Mouse (Mus musculus) lung, postnatal 36 days (tissue): ENCODE measurements around the gene Hist1h4f.
"Not testable (repeated sequence)": the region's sequence is repeated elsewhere in the genome, so short reads cannot be mapped to it uniquely, and the experiment has no call there.

Experiments used
- DNase-seq: peaks from one replicate; pipeline ENCODE4 v3.0.0; 2022; ENCODE audit warnings: mixed read lengths

Gene Hist1h4f

DNA sequence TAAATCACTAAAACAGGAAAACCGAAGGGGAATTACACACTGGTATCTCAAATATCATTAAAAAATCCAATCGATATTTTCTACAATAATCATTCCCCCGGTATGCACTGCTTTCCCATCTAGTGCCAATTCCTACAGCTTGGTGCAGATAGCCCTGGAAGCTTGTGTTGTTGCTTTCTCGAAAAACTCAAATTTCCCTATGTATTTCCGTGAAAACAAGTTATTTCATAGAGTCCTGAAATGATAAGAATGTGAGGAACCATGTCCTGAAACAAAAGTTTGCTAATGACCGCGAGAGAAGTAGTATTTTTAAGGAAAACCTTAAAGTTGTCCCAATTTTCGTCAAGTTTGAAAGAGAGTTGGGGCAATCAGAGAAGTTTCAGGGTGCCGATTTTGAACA is 2.9 kb upstream of the Hist1h4f start:
- DNase-seq: no peak

DNA sequence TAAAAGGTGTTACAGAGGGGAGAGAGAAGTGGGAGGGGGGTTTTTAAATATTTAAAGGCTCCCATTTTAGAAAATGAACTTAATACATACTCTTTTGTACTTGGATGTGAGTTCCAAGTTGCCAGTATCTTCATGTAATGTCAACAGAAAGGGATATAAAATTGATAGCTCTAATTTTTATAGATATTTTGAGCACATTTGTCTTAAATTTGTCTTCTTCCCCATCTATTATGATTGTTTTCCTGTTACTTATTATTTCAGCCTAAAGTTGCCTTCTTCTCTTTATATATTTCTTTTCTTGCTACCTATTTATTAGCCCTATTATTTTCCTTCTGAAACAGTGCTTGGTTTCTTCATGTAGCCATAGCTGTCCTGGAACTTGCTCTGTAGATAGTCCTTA is 1.5 kb upstream of the Hist1h4f start, which contains the start of gene Hist1h1d:
Gene Hist1h1d, plus strand, starts transcription at position 301 of the 400 bp plus-strand sequence.
- DNase-seq: no peak

DNA sequence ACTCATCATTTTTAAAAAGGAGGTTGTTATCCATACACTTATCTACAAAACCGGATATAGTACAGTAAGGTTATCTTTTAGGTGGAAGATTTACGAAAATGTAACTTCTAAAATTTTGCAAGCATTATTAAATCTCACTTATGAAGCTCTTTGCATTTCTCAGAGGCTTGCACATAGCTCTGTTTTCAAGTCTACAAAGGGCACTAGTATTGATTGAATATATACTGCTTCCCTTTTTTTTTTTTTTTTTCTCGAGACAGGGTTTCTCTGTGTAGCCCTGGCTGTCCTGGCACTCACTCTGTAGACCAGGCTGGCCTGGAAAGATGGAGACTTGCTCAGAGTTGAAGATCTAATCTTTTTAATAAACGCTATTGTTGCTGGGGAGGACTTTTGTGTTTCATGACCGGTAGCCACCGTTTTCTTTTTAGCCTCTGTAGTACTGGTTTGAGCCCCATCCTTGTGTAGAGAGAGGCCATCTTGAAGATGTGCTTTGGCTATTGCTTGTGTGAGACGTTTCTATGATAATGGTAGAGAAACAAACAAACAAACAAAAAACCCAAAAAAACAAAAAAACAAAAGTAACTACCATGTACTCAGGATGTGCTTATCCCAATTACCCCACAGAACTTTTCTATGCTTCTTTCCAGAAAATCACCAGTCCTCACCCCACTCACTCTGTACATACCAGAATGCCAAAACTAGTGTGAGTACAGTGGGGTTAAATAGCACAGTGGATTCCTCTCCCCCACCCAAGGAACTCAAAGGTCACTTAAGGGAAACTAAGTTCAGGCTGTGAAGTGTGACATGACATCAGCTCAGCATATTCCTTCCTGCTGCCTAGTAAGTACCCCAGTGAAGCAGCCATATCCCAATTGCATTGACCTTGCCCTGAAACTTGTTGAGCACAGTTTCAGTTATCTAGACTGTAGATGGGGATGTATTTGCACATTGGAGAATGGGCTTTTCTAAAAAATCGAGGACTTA is 775 bp upstream of the Hist1h4f start:
- no peak for DNase-seq

DNA sequence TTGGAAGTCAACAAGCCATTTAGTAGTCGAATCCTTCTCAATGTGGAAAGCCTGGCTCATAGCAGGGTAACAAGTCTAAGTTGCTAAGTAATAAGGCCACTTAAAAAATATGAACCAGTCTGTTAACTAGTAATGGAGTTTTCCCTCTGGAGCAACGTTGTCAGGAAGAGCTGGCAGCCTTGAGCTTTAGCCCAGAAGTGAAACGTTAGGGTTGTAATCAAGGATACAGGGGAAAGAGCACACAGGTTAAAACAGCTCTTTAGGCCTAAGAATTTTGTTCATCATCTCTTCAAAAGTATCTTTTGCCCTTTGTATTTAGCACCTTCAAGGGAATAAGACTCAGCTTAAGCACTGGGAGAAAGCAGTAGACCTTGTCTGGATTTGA is 695 bp downstream of the Hist1h4f start:
- DNase-seq: no peak

DNA sequence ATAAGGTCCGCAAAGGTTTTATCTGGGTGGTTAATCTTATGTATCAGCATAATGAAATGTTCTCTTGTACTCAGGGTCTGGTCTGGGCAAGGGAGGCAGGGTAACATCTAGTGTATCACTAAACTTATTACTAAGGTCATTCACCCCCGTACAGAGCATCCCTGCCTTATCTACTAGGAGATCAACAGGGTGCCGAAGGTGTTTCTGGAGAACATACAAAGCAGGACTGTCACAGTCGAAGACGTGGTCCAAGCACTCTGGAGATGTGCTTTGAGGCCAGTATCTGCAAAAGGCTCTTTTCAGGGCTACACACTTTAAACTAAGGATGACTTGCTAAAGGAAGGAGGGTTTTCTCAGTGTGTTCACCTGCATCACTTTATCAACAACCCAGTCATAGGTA is 4.8 kb downstream of the Hist1h4f start:
- DNase-seq: no peak

DNA sequence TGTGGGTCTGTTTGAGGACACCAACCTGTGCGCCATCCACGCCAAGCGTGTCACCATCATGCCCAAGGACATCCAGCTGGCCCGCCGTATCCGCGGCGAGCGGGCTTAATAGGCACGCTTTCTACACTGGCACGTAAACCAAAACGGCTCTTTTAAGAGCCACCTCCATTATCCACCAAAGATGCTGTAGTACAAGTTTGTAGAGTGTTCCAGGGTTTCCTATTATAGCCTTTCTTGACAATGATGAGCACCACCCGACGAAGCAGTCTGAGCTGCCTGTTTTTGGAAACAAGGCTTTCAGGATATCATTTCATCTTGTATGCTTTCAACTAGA is 6.7 kb downstream of the Hist1h4f start:
- DNase-seq: not testable (repeated sequence)

DNA sequence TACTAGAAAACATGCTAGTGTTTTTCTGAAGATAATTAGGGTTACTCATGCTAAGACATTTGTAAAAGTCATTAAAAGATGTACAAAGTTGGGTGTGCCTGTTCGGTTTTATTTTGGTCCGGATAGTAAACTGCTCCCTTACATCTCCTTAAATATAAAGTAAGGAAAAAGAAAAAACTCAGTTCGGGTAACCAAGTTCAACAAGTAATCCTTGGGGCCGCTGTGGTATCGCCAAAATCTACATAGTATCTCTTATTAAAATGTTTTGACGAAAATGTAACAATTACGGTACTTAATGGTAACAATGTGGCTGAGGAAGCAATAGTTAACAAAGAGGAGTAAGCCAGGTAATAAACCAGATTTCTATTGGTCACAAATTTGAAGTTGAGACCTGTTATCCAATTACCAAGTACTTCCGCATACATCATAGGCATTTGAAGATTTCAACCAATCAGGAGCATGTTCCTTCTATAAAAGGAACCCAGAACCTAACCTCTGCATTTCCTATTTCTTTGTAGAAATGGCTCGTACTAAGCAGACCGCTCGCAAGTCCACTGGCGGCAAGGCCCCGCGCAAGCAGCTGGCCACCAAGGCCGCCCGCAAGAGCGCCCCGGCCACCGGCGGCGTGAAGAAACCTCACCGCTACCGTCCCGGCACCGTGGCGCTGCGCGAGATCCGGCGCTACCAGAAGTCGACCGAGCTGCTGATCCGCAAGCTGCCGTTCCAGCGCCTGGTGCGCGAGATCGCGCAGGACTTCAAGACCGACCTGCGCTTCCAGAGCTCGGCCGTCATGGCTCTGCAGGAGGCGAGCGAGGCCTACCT is 7.3 kb downstream of the Hist1h4f start, which contains the start of gene Hist1h3f:
Gene Hist1h3f, plus strand, starts transcription at position 88 of the 822 bp plus-strand sequence.
- DNase-seq: peak; percentile 91

DNA sequence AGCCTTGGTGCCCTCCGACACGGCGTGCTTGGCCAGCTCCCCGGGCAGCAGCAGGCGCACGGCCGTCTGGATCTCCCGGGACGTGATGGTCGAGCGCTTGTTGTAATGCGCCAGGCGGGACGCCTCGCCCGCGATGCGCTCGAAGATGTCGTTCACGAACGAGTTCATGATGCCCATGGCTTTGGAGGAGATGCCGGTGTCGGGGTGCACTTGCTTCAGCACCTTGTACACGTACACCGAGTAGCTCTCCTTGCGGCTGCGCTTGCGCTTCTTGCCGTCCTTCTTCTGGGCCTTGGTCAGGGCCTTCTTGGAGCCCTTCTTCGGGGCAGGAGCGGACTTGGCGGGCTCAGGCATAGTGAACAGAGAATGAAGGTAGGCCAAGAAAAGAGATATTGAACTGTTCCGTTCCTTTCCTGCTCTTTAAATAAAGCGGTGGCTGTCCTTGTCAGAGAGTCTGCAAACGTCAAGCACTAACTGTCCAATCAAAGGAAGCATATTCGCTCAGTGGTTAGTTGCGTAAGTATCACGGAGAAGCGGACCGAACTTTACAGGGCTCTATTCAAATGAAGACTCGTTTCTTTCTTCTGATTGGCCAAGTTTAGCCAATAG is 8.3 kb downstream of the Hist1h4f start, which contains the start of gene Hist1h2bh:
Gene Hist1h2bh, minus strand, starts transcription at position 394 of the 609 bp plus-strand sequence.
- peak; percentile 93 for DNase-seq

DNA sequence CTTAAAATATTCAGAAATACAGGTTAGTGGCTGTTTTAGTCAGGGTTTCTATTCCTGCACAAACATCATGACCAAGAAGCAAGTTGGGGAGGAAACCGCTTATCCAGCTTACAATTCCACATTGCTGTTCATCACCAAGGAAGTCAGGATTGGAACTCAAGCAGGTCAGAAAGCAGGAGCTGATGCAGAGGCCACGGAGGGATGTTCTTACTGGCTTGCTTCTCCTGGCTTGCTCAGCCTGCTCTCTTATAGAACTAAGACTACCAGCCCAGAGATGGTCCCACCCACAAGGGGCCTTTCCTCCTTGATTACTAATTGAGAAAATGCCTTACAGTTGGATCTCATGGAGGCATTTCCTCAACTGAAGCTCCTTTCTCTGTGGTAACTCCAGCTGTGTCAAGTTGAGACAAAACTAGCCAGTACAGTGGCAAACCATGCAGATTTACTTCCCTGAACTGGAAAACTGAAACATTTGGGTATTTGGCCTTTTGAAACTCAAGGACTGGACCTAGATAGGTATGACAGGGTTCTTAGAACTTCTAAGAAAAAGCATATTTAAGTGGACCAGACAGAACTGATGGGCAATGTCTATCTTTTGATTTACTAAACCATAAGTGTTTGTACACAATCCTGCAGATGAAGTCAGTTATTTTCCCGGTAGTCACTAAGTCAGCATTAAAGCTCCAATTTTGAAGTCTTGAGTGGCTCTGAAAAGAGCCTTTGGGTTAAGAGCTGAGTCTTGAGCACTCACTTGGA is 9.0 kb downstream of the Hist1h4f start:
- not testable (repeated sequence) for DNase-seq

DNA sequence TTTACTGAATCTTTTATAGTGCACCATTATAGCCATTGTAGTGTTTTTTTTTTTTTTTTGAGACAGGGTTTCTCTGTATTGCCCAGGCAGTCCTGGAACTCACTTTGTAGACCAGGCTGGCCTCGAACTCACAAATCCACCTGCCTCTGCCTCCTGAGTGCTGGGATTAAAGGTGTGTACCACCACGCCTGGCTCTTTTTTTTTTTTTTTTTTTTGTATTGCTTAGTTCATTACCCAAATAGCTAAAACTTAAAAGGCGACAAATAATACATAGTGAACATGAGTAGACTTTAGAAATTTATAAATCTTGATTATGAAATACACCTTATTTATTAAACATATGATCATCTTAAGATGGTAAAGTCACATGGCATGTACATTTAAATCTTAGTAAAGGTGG is 10.0 kb downstream of the Hist1h4f start:
- no peak for DNase-seq

DNA sequence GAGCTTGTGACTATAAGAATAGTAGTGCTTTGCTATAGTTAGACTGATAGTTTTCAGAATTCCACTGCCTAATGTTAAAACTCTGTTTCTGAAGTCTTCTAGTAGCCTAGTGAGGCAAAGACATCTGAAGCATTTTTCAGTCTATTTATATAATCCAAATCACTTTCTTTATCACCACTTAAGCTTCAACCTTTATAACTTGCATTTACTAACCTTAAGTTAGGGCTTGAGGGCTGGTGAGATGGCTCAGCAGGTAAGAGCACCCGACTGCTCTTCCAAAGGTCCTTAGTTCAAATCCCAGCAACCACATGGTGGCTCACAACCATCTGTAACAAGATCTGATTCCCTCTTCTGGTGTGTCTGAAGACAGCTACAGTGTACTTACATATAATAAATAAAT is 11.6 kb downstream of the Hist1h4f start:
- DNase-seq: not testable (repeated sequence)

DNA sequence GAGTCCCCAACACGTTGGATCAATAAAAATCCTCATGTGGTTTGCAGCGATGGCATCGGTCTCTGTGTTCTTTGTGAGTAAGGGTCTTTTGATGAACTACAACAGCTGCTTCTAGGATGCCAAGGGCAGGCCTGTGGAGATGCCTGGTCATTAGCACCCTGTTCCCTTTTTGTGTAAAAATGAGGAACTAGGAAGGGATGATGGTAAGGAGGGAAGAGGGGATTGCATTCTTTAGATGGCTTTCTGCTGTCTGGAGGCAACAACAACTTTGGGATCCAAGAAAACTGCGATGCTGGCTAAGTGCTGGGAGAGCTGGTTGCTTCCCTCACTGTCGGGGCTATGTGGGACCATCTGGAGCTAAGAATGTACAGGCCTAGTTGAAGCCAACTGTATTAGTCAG is 13.2 kb downstream of the Hist1h4f start:
- DNase-seq: no peak

DNA sequence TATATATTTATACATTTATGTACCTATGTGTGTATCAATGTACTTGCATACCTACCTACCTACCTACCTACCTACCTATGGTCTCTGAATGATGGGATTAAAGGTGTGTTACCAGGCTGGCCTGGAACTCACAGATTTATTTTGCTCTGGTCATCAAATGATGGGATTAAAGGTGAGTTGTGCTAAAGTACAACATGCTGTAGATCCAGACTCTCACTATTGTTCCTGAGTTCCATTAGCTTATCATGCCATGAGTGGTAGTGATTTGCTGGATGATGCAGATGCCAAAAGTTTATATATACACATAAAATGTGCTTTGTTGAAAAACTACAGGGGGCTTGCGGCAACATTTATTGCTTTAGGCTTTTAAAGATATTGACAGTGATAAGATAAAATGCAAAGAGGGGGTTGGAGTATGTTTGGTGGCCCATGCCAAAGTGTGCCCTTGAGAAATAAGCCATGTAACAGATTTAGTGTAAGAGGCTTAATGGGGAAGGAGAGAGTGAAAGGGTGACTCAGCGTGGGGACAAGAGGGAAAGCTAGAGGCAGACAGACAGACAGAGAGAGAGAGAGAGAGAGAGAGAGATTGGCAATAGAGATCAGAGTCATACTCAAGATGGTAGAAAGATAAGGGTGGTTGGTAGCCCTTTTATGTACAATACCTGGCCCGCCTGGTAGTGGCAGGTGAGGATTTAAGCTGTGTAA is 14.3 kb downstream of the Hist1h4f start:
- no peak for DNase-seq

DNA sequence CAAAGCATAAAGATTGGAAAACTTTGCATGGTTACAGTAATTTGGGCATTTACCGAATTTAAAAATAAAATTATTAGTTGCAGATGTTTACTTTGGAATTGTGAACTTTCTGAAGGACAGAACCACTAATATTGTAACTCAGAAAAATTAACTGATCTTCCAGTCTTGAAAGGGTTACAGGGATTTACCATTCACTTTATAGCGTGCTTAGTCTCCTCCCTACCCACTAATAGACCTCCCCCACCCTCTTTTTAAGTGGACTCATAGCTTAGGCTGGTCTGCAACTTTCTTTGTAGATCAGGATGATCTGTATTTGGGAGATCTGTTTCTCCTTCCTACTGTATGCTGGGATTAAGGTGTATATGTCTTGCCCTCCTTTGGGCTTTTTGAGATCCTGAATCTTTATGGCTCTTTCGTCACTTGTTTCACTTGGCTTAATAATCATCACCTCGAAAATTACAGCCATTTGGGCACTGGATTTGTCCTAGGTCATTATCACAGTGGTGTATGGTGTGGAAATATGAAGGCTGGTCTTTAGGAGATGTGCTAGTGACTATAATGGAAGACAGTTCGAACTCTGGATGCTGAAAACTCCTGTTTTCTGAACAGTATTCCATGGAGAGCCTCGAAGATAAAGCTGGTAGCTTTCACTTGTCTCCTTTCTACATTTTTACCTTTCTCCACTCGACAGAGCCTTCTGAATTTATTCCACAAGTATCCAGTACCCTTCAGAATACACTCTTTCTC is 15.2 kb downstream of the Hist1h4f start:
- DNase-seq: no peak

DNA sequence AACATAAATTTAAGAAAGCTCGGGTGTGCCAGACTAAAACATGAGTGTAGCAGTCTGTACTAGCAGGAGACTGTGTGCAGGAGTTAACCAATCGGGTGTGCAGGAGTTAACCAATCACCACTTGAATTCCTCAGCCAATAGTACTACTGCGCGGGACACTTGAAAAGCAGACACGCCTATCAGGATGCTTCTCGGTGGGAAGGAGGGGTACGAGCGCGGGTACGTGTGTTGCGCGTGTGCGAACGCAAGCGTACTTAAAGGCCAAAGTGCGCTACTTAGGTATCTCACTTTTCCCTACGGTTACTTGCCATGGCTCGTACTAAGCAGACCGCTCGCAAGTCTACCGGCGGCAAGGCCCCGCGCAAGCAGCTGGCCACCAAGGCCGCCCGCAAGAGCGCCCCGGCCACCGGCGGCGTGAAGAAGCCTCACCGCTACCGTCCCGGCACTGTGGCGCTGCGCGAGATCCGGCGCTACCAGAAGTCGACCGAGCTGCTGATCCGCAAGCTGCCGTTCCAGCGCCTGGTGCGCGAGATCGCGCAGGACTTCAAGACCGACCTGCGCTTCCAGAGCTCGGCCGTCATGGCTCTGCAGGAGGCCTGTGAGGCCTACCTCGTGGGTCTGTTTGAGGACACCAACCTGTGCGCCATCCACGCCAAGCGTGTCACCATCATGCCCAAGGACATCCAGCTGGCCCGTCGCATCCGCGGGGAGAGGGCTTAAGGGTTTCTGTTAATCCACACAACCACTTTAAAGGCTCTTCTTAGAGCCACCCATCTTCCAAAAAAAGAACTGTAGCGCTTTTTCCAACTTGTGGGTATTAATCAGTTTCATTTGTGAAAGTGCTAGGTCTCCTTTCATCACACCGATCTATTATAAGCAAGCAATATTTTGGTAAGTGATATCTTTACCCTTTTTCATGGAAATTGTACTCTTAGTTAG is 16.0 kb downstream of the Hist1h4f start, which contains the start of gene Hist1h3g:
Gene Hist1h3g, plus strand, starts transcription at position 286 of the 939 bp plus-strand sequence.
- peak; percentile 94 for DNase-seq

DNA sequence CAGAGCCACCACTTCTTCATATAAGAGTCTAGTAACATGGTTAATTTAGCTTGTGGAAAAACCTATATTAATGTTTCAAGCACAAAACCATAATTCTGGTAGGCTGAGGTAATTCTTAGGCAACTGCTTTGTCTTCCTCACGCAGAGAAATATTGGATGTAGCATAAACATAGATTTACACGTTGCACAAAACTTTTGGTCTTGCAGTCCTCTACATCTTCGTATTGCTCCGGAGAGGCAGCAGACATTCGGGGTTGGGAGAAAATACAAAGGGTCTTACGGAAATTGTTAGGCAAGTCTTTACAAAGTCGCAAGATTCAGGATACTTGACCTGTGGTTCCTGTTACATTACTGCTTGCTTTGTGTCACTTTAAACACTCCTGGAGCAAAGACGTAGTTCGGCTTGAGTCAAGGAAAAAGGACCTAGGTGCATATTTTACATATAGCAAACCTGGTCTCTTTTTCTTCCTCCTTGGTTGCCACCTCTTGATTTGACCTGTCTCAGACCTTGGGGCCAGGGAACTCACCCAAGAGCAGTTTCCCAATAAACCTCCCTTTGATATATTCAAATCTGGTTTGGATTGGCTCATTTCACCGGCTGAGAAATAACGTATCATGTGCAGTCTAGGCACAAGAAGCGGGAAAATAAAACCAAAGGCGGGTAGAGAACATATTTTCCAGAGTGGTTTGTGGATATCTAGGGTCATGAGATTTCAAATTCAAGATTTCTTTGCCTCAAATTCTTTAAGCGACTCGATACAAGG is 16.9 kb downstream of the Hist1h4f start:
- no peak for DNase-seq

DNA sequence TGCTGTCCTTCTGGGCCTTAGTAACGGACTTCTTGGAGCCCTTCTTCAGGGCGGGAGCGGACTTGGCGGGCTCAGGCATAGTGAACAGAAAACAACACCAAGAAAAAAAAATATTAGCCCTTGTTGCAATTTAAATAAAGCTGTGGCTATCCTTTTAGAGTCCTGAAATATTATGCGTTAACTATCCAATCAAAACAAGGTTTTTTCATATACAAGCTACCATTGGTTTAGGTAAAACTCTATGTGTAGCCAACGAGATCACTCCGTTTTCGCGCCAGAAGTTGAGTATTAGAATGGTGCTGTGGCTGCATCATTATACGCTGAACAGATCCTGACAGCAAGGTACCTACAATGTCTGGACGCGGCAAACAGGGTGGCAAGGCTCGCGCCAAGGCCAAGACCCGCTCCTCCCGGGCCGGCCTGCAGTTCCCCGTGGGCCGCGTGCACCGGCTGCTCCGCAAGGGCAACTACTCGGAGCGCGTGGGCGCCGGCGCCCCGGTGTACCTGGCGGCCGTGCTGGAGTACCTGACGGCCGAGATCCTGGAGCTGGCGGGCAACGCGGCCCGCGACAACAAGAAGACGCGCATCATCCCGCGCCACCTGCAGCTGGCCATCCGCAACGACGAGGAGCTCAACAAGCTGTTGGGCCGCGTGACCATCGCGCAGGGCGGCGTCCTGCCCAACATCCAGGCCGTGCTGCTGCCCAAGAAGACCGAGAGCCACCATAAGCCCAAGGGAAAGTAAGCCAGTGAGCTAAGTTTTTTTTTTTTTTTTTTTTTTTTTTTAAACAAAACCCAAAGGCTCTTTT is 17.7 kb downstream of the Hist1h4f start, which contains the start of gene Hist1h2af:
Gene Hist1h2af, plus strand, starts transcription at position 347 of the 808 bp plus-strand sequence.
- peak; percentile 83 for DNase-seq
